Mouse (Mus musculus) frontal cortex, postnatal 25 days (tissue): ENCODE results near the gene Rras2.

Source experiments
- DNase-seq, 2 experiments: peaks; one replicate each; pipeline ENCODE4 v3.0.0; 2022; ENCODE audit warnings: low spot score in 2 of 2

The Rras2 gene

DNA sequence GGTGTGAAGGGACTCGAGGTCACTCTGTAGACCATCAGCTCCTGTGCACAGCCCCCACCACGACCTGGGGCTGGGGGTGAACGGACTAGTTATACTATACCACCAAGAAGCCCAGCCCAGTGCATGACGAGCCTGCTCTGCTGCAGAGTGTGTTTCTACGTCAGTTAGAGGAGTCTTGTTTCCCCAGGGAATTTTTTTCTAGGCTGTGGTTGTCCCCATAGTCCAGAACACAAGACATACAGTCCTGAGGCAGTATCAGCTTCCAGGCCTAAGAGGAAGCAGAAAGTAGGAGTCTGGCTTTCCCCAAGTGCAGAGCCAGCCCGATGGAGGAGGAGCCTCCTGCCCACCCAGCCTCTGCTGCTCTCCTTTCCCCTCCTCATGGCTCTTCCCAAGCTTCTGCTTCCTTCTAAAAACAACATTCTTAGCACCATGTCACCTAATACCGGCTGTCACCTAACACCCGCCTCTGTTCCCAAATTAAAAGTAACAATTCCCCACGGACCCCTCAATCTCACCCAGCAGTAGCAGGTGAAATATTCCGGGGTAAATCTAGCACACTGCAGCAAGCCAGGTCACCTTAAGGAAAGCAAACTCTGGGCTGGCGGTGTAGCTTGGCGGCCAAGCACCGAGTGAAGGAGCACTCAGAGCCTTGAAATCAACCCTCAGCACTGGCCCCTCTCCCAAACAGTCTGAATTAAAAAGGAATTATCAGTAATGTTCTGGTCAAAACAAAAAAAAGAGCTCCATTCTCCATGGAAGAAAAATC lies 45.5 kb downstream of the Rras2 start:
- DNase-seq = no peak

DNA sequence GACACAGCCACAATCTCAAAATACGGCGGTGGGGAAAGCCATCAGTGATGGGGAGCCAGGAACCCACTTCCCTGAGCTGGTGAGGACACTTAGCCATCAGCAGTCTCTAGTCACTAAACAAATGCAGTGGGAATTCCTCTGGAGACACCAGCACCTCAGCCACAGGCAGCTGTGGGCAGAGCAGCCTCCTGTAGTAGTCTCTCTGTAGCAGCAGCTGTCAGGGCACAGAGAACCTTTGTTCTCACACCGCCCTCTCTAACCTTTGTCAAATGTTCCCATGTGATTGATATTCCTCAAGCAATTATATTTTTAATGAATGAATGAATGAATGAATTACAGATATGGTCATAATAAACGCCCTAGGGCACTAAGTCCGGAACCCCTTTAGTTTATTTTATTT lies 46.2 kb downstream of the Rras2 start:
- DNase-seq = no peak

DNA sequence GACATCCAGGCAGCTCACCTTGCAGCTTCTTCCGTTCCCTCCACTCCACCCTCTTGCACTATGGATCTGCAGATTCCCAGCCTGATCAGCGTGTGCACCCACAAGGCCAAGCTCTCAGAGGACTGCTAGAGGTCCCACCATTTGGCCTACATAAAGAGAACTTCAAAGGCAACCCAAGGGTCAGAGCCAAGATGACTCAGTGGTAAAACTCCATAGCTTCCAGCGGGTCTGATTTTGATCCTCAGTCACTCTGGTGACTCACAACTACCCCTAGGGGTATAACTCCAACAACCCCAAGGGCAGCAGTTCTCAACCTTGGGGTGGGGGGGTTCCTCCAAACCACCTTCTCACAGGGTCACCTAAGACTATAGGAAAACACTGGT lies 47.1 kb downstream of the Rras2 start:
- DNase-seq = no peak

DNA sequence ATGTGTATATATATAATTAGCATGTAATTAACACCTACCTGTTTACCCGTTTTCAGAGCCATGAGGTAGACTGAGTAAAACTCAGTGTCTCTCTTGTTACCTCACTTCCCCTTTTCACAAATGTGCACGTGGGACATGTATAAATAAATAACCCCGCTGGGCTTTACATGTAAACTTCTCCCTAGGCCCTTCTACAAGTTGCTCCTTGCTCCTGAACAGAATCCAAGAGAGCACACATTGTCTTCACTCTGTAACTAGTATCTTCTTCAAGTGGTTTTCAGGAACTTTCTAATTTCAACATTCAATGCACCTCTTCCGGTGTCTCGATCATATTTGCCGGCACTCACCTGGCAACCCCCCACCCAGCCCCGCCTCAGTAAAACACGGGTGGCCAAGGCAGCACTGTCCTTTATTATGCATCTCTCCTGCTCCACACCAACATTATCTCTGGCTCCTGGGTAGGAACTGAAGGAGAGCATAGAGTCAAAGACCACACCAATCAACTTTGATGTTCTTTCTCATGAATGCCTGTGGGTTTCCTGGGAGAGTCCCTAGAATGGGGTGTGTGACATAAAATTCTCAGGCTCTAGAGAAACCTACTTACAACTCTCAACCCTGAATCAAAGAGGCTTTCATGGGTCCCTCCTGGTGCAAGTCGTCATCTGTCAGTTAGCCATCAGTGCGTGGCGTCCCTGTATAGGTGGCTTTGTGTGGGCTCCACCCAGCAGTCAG lies 47.7 kb downstream of the Rras2 start:
- no peak for DNase-seq

DNA sequence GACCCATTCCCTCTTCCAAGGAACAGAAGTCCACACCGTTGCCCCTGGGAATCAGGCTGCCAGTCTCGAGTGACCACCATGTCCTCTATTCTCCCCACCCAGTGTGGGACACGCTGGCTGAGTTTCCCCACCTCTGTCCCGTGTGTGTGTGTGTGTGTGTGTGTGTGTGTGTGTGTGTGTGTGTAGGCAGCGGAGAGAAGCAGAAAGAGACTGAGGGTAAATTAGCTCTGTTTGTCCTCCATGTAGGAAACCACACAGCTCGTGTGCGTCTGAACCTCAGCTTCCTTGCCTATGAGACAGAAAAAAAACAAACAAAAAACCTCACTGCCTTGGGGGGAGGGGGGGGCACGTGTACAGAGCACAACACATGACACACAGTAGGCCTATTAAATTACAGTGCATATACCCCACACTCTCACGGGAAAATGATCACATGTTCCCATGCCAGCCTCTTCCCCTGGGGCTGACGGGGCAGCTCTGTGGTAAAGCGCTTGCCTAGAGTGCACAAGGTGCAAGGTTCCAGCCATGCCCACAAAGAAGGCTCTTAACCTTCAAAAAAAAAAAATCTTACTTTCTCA lies 48.5 kb downstream of the Rras2 start:
- DNase-seq = no peak

DNA sequence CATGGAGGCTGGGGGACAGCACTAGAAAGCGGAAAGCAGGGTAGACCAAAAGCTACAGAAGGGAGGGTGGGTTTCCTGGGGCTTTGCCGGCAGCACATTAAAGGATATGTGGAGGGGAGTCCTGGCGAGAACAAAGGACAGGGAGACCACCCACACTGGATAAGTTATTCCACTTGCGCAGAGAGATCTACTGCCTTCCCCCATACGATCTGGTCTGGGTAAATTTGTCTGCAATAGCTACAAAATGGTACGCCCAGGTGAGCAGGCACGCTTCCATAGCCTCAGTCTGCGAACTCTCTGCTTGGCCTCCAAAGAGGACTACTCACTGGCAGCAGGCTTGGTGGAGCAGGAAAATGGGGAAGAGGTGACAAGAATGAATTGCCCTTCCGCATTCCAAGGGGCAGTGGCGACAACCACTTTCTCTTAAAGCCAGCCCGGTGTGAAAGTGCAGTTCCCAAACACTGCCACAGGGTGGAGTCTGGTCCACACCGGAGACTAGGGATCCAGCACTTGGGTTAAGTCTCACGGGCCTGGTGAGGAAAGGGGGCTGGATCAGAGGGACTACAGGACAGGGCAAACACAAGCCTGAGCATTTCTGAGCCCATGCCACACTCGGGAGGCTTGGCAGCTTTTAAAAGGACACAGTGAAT lies 50.9 kb downstream of the Rras2 start:
- peak; percentile 80 to 82 for DNase-seq

DNA sequence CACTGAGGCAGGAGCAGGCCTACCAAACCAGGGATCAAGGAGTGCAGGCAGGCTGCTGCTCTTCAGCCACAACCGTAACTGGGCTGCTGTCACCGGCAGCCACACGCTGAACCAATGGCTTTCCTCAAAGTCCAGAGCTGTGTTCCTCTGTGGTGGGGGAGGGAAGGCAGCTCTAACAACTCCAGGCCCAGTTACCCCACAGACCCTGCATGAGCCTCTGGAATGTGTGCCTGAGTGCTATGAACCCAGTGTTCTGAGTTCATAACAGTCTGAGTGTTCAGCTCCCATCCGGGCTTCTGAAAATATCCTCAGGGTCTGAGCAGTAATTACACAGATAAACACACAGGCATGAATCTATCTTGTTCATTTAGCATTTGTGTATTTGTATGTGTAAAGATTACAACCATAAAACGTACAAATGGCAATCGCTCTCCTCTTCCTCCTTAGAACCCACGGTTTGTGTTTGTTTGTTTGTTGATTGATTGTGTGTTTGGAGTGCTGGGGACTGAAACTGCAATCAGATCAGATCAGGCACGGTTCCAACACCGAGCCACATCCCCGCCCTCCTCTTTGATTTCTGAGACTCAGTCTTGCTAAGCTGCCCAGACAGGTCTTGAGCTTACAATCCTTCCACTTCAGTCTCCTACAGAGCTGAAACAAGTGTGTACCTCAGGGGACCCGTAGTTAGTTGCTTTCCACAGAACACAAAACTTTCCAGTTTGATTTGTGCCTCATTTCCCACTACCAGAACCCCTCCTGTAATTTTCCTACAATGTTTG lies 52.0 kb downstream of the Rras2 start:
- no peak for DNase-seq

DNA sequence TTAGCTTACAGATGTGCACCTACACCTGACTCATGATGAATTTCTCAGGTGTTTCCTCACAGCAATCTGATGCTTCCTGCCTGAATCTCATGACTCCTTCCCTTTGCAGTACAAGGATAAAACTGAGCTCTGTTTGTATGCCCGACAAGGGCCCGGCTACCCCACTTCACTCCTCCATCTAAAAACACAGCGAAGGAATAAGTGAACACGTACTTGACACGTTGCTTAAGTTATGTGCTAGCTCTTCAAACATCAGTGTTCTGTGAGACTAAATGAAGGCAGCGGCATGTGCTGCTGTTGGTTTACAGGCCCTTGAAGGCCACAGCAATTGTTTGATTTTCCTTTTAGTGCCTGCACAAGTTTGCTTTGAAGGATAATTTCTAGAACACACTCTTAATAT lies 53.6 kb downstream of the Rras2 start:
- no peak for DNase-seq

DNA sequence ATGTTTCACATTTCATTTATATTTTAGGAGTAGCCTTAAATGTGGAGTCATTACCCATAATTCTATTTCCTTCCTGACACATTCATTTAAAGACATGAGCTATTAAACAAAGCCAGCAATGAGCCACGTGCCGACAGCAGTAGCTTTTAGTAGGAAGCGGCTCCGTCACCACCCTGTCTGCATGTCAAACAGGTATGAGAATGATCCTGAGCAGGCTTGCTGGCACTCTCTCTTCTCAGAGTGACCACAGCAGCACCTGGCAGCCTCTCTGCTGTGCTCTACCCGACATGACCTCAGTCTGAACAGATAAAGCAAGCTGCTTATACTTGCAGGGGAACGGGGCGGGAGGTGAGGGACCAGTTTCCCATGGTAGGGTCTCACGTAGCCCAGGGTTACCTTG lies 54.0 kb downstream of the Rras2 start:
- DNase-seq = no peak

DNA sequence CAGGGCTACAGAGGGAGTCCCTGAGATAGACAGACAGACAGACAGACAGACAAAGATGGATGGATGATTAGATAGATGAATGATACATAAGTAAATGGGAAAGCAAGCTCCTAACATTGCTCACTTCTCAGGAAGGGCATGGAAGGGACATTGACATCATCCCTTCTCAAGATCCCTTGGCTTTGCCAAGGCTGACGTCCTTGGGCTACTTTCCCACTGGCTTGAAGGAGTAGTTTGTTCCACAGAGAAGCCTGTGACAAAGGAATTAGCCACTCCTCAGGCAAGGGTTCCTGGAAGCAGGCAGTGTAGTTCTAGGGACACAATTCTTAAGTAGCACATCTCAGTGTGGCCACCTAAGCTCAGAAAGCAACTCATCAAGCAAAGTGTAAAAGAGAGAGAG lies 55.1 kb downstream of the Rras2 start:
- DNase-seq = no peak

DNA sequence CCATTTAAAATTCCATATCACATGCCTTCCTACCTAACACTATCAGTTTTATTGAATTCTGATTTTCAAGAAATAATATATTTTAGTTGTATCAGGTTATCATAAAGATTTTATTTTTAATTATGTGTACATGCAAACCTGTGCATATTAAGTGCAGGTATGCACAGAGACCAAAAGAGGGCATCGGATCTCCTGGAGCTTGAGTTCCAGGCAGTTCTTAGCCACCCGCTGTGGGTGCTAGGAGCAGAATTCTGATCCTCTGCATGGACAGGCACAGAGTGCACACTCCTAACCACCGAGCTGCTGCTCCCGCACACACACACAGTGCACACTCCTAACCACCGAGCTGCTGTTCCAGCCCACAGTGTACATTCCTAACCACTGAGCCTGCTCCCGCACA lies 57.1 kb downstream of the Rras2 start:
- DNase-seq = no peak

DNA sequence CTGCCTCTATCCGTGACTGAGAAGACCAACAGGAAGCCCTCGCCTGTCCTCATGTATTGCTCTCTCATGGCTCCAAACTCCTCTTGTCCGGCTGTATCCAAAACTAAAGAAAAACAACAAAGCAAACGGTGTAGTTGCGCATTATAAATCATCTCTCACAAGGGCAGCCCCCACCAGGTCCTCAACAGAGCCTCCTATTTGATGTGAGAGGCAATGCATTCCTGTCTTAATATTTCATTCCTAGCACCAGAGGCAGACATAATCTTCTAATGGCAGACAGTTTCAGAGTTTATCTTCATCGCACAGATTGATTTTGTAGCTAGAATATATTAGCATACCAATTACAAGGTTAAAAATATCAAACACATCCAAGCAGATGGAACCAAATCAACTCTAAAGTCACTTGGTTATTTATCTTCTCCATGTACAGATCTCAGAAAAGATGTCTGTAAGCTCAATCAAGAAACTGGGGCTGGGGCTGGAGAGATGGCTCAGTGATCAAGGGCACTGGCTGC lies 58.6 kb downstream of the Rras2 start:
- DNase-seq = no peak

DNA sequence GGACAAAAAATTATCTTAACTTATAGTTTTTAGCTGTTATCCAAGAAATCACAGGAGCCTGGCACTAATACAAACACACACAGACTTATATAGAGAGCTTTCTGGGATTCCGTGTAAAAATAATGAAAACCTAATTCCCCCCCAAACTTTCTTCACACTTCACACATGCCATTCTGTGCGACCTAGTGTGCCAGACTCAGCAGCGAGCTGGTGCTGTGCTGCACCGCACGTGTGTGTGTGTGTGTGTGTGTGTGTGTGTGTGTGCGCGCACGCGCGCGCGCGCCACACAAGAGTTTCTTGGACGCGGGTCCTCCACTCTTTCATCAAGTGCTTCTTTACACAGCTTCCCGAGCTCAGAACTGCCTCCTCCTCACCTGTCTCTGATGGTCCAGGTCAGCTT lies 59.4 kb downstream of the Rras2 start:
- no peak for DNase-seq

DNA sequence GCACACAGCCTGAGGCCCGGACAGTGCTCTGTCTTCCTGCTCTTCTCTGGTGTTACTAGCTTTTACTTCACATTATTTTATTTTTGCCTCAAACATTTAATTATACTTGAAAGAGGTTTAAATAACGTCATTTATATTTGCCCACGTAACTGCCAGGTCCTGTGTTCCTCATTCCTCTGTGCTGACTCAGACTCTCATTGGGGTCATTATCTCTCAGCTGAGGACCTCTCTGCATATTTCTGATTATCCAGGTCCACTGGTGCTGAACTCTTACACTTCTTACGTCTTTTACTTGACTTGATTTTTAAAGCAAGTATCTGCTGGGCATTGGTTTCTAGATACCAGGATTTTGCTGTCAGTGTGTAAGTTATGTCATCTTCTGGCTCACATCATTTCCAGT lies 63.9 kb downstream of the Rras2 start:
- DNase-seq = no peak

DNA sequence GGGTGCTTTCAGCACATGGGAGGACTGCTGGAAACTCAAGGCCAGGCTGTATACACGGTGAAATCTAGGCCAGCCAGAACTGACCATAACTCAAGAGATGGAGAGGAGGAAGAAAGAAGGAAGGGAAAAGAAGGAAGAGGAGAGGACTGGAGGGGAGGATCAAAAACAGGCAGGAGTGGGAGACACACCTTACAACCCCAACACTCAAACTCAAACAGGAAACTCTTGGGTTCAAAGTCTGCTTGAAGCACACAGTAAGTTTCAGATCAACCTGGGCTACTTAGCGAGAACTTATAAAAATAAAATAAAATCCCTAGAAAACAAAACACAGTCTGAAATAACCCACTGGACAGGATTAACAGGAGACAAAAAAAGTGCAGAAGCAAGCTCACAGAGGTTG lies 71.8 kb downstream of the Rras2 start:
- DNase-seq = no peak

DNA sequence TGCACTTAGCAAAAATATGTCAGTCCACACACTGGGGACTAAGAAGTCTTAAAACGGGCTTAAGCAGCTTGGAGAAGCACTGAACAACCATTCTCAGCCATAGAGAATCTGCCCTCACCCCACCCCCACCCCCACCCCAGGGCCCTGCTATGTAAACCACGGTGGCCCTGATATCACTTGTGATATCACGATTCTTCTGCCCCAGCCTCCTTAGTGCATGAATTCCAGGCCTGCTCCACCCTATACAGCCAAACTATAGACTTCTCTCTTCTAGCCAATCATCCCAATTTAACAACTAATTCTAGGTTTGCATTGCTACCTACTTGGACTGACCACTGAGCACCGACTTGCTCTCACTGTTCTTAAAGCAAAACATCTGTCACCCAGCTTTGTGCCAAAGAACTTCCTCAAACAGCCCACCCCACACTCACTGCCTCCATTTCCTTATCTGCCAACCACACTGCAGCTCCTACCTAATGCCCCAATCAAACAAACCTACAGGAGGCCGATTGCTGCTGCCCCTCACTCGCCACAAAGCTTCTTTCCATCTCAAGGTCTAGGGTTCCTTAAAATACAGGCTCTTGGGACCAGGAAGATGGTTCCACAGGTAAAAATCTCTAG lies 73.5 kb downstream of the Rras2 start:
- no peak for DNase-seq

DNA sequence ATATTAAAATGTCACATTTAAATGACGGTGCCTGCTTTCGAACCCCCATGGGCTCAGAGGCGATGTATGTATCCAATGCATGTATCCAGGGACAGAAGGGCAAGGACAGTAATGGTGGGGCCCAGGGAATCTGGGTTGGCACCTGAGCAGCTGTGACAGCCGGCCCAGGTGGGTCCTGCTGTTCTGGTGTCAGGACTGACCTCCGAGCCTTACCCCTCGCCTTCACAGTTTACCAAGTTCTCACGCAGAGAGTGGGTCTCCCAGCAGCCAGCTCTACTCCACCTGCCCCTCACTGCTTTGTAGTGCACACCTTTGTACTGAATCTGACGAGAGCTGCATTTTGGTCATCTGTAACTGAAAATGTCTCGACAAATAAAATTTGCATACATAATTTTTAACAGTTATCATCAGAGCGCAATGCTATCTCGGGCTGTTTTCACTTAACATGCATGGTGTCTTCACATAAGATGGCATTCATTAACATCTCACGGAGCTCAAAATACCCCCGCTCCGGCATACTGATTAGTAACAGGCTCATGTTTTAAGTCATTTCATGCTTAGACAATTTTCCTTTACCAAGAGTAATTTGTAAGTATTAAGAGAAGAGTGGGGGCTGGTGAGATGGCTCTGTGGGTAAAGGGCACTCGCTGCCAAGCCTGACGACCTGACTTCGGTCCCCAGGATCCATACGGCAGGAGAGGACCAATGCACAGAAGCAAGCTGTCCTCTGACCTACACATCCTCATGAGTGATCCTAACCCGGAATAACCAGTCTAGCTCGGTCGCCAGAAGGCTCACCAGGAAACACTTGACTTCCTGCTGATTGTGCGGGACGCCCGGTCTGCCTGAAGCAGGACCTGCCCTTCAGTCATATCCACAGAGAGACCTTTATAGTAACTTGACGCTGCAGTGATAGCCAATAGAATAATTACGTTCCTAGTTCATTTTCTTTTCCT lies 74.3 kb downstream of the Rras2 start:
- no peak for DNase-seq

DNA sequence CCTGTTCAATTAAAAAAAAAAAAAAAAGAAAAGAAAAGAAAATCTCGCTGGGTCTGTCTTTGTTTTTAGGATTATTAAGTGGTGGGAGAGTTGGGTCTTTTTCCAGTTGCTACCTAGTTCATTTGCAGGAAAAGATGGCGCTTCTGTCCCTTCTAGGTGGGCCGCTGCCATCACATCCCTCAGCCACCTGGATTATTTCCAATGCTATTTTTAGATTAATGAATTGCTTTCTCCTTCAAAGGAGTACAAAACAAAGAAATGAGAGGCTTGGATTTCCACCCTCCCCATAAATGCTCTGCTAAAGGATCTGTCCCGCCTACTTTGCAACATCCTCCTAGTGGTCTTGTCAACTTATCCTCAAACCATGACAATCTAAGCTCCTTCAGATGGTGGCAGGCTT lies 76.2 kb downstream of the Rras2 start:
- DNase-seq = no peak

DNA sequence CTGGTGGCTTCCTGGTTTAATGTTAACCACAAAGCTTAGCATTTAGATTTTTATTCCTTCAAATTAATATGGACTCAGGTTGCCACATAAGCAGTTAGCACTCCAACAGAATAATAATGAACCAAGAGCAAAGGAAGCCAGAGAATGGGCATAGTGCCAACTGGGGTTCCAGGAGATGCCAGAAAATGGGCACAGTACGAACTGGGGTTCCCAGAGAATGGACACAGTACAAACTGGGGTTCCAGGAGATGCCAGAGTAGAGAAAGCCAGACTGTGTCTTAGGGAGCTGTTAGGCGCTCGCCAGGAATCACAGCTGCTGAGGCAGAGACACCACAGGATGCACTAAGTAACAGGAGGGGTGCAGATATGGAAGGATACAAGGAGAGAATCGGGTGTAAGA lies 80.3 kb downstream of the Rras2 start:
- no peak for DNase-seq

DNA sequence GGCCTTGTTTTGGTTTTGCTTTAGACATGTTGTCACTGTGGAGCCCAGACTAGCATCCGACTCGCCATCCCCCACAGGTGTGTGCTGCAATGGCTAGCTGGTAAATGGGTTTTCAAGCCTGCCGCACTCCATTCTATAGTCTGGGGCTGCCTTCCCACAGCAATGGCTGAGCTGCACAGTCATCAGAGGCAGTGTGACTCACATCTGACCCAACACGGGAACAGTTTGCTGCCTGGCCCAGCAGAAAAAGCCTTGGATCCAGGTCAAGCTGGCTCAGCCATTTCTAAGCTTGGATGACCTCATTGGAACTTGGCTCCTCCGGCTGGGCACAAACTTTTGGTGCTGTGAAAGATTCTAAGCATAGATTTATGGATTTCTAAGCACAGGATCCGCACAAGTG lies 88.0 kb downstream of the Rras2 start:
- DNase-seq = no peak
